Mouse (Mus musculus): ENCODE data around the gene Fras1.

GRCm38 (mm10) chr5:96783506-96784288 lies 409.9 kb downstream of the Fras1 start:
- TF ChIP-seq CTCF (IDR thresholded peaks at IDR 0.05; ENCODE audit: control insufficient read depth, insufficient read depth, insufficient replicate concordance, low read depth, low read length) (no peak), POLR2A (IDR thresholded peaks at IDR 0.05; ENCODE audit: control insufficient read depth, low read depth, low read length) (no peak)

Measured in testis, adult 2 months (tissue).